Mouse (Mus musculus): ENCODE results near the gene Tbck.

- TF ChIP-seq POLR2A (IDR thresholded peaks at IDR 0.05; ENCODE audit: control insufficient read depth, extremely low read depth, insufficient read depth, low read length, poor library complexity): 0 out of 2 replicates have a peak, but pooled peaks have one; percentile 2
- TF ChIP-seq CTCF (IDR thresholded peaks at IDR 0.05; ENCODE audit: borderline replicate concordance, control insufficient read depth, extremely low read depth, insufficient read depth, low read length, poor library complexity): no peak
Measured at GRCm38 (mm10) chr3:132684231-132684928, 436 bp downstream of the Tbck start, which contains the start of gene Aimp1.

Data from thymus, adult 2 months (tissue).